Mouse (Mus musculus): ENCODE results near the gene Gm5134. TPM values are rescaled to one million over a fixed set of nuclear protein-coding genes. Genes with fewer than 3 reads are reported as not detected.
"Not testable (repeated sequence)": the region's sequence is repeated elsewhere in the genome, so short reads cannot be mapped to it uniquely, and the experiment has no call there.

Gene Gm5134
- polyA plus RNA-seq, 1 experiment from 2014 or later, result 0.10 TPM

DNA sequence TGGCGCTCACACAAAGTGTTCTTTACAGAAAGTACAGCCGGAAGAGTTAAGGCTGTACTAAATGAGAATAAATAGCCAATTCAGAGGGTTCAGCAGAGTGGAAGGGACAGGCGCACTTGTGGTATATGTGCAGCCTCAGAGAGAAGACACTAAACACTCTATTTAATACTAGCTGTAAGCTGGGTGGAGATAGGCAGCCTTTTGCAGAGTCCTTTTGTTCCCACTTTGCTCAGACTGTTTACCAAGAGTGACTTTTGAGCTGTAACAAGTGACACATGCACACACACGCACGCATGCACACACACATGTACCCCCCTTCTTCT, 24.5 kb downstream of the Gm5134 start:
- no peaks in the 10 kb centered on the region for H3K27me3 ChIP-seq (replicated peaks; ENCODE audit: low read depth, poor library complexity, severe bottlenecking)
- no peak overlapping the region for H3K27ac ChIP-seq (replicated peaks)
- H3K9me3 ChIP-seq, result 0 out of 2 replicates have a peak, but pooled peaks cover 3% of the 10 kb centered on the region
- H3K36me3 ChIP-seq (replicated peaks), result no peaks in the 10 kb centered on the region
- no peak for DNase-seq (ENCODE audit: low spot score)
- no peak overlapping the region for H3K4me3 ChIP-seq
- peaks cover 4% of the 10 kb centered on the region; the same call in 1 of the 2 replicates for H3K4me1 ChIP-seq
- 87% methylated on average over 5 of the region's 5 CpGs for WGBS

DNA sequence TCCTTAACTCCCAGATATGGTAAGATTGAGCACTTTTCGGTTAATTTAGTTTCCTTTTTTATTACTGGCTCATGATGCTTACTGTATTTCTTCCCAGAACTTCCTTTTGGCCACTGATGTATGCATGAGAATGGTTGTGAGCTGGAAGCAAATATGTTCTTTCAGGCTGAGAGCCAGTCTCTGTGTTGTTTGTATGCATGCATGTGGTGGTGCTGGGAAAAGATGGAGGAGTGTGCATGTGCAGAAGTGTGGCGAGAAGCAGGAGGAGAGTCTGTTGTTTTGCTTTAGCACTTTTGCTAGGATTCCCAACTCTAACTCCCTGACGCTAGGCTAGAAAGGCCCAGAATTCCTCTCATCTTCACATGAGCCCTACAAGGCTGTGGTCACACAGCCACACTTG, 25.1 kb downstream of the Gm5134 start:
- H3K27me3 ChIP-seq (replicated peaks; ENCODE audit: low read depth, poor library complexity, severe bottlenecking), result no peaks in the 10 kb centered on the region

DNA sequence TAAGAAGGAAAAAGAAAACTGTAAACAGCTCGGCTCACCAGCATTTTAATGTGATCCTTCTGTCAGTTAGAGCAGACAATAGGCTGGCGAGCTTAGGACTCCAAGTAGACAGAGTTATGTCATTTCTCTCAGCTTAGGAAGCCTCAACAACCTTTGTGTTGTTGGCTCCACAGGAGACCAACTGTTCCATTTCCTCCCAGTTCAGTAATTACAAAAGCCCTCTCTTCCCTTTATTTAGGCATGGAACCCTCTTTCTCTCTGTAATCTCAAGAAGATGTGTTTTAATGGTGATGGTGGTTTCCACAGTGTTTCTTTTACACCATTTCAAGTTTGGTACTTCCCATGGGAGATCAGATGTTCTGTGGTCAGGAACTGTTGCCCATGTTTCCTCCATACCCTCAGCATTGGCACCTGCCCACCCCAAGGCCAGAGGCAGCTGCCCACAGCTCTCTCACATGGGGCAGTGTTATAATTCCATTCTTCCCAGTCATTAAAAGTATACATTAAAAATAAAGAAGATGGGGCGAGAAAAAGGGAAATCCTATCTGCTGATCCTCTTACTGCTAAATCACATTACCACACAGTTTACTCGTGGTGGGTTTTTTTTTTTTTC, 36.2 kb downstream of the Gm5134 start:
- Histone ChIP-seq H3K4me1 (no peaks in the 10 kb centered on the region), H3K36me3 (replicated peaks) (no peaks in the 10 kb centered on the region), H3K9me3 (no peaks in the 10 kb centered on the region), H3K27ac (replicated peaks) (no peak overlapping the region), H3K4me3 (no peak overlapping the region), H3K27me3 (replicated peaks; ENCODE audit: low read depth, poor library complexity, severe bottlenecking) (no peaks in the 10 kb centered on the region)
- WGBS, result 71% methylated on average over 4 of the region's 4 CpGs
- DNase-seq (ENCODE audit: low spot score), result no peak

More for the DNA sequence above, 25.1 kb downstream of the Gm5134 start:
- Histone ChIP-seq H3K9me3 (0 out of 2 replicates have a peak, but pooled peaks cover 3% of the 10 kb centered on the region), H3K36me3 (replicated peaks) (no peaks in the 10 kb centered on the region), H3K4me1 (peaks cover 4% of the 10 kb centered on the region; the same call in 1 of the 2 replicates), H3K4me3 (no peak overlapping the region), H3K27ac (replicated peaks) (no peak overlapping the region)
- whole genome bisulfite sequencing, result 88% methylated on average over 3 of the region's 3 CpGs
- DNase-seq (ENCODE audit: low spot score), result no peak

DNA sequence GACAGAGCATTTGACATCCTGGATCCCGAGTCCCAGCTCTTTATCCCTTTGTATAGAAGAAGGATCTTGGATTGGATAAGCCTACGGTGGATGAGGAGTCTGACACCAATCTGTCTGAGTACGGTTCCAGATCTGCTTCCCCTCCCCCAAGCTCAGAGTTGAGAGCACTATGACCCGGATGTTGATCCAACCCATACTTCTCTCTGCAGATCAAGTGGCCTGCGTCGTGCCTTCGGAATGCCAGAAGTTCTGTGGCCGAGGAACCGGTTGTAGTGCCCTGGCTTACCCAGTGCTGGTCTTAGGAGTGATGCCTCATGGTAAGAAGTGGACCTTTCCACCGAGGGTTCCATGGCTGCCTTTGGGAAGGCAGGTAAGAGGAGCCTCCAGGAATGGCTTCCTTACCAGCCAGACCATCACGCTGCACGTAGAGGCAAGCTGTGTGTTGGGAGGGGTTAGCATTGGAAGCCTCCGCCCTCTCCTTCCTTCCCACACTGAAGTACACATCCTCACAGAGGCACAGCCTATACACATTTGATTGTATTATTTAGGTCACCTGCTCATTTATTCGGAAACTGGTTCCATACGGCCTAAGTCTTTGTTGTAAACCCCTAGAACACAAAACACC, 39.4 kb downstream of the Gm5134 start:
- H3K36me3 ChIP-seq (replicated peaks), result no peaks in the 10 kb centered on the region
- 88% methylated on average over 15 of the region's 15 CpGs for WGBS
- H3K9me3 ChIP-seq, result no peaks in the 10 kb centered on the region
- DNase-seq (ENCODE audit: low spot score), result no peak
- 0 out of 2 replicates have a peak, but pooled peaks cover 3% of the 10 kb centered on the region for H3K4me1 ChIP-seq
- H3K27me3 ChIP-seq (replicated peaks; ENCODE audit: low read depth, poor library complexity, severe bottlenecking), result no peaks in the 10 kb centered on the region
- no peak overlapping the region for H3K4me3 ChIP-seq
- H3K27ac ChIP-seq (replicated peaks), result no peak overlapping the region

DNA sequence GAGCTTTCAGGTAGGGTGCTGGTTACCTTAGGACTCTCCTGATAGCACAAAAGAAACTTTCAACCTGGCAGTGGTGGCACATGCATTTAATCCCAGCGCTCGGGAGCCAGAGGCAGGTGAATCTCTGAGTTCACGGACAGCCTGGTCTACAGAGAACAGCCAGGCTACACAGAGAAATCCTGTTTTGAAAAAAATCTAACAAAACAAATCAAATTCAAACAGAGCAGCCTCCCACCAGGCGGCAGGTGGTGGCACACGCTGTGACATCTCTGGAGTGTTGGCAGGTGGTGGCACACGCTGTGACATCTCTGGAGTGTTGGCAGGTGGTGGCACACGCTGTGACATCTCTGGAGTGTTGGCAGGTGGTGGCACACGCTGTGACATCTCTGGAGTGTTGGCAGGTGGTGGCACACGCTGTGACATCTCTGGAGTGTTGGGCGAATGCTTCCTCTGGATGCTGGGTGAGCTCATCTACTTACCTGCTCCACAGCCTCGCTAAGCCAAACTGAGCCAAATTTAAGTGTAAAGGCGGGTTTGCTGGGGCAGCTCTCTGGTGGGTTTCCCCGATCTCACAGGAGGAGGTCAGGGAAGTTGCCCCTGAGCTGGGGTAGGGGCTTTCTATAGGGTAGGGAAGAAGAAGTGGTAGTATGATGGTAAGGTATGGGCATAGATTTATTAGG, 40.4 kb downstream of the Gm5134 start:
- not testable (repeated sequence) for DNase-seq (ENCODE audit: low spot score); H3K4me3 ChIP-seq; H3K36me3 ChIP-seq (replicated peaks); H3K27me3 ChIP-seq (replicated peaks; ENCODE audit: low read depth, poor library complexity, severe bottlenecking); H3K4me1 ChIP-seq; H3K9me3 ChIP-seq; H3K27ac ChIP-seq (replicated peaks)
- 83% methylated on average over 13 of the region's 13 CpGs for WGBS

- Histone ChIP-seq H3K27me3 (replicated peaks; ENCODE audit: low read depth, poor library complexity, severe bottlenecking) (no peaks in the 10 kb centered on the region), H3K27ac (replicated peaks) (no peak overlapping the region), H3K4me3 (no peak overlapping the region), H3K36me3 (replicated peaks) (no peaks in the 10 kb centered on the region), H3K4me1 (peaks cover 5% of the 10 kb centered on the region; the same call in 1 of the 2 replicates), H3K9me3 (no peaks in the 10 kb centered on the region)
- DNase-seq (ENCODE audit: low spot score), result no peak
- WGBS, result 90% methylated on average over 11 of the region's 11 CpGs
Measured at GRCm38 (mm10) chr10:75995463-75995862, 41.1 kb downstream of the Gm5134 start.

DNA sequence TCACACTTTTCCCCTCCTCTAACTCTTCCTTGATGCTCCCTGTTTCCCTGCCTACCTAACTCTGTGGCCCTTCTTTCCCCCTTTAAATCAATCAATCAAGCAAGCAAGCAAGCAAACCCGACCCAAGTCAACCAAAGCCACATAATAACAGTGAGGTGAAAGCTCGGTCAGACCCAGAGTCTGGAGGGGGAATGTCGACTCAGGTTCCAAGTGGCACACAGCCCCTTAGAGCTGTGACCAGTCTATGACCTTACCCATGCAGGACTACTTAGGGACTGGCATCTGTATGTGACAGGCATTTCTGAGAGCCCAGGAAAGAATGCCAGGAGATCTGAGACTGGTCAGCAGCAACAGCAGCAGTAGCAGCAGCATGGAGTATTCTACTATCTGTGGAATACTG, 42.0 kb downstream of the Gm5134 start:
- no peak overlapping the region for H3K4me3 ChIP-seq
- DNase-seq (ENCODE audit: low spot score), result no peak
- no peaks in the 10 kb centered on the region for H3K9me3 ChIP-seq
- H3K27ac ChIP-seq (replicated peaks), result no peak overlapping the region
- H3K4me1 ChIP-seq, result peaks cover 13% of the 10 kb centered on the region
- no peaks in the 10 kb centered on the region for H3K27me3 ChIP-seq (replicated peaks; ENCODE audit: low read depth, poor library complexity, severe bottlenecking)
- no peaks in the 10 kb centered on the region for H3K36me3 ChIP-seq (replicated peaks)
- 62% methylated on average over 3 of the region's 3 CpGs for WGBS

DNA sequence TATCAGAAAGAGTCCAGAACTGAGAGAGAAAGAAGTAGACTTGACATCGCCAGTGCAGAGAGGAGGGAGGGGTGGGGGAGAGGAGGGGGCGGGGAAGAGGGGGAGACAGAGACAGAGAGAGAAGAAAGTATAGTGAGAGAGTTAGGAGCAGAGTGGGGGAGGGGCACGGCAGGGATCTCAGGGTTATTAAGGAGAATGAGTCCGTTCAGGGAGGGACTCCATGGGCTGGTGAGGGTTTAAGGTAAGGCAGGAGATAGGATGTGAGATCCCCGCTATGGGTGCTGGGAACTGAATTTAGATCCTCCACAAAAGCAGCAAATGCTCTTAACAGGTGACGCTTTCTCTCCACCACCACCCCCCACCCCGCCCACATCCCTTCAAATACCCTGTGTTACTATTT, 46.8 kb downstream of the Gm5134 start:
- H3K4me3 ChIP-seq, result no peak overlapping the region
- WGBS, result 30% methylated on average over 7 of the region's 7 CpGs

DNA sequence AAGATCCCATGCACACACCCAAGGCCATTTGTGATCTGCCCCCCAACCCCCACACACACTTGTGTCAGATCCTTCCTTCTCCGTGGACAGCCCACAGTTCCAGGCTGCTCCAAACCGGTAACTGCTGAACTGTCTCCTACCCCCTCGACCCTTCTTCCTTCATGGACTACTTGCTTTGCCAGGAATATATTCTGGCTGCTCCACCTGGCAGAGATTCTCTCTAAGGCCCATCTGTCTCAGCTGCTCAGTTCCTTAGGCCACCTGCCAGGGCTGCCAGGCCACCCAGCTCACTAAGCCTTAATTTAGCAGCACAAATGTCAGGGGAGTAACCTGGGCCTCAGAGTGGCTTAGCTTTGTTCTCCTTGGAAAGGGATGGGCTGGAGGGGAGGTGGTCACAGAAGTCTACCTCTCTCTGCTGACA, 47.8 kb downstream of the Gm5134 start:
- 41% methylated on average over 3 of the region's 3 CpGs for WGBS
- H3K27ac ChIP-seq (replicated peaks), result no peak overlapping the region; the same call in 1 of the 2 replicates
- H3K27me3 ChIP-seq (replicated peaks; ENCODE audit: low read depth, poor library complexity, severe bottlenecking), result 0 out of 2 replicates have a peak, but pooled peaks cover 4% of the 10 kb centered on the region
- H3K4me1 ChIP-seq, result peaks cover 25% of the 10 kb centered on the region
- no peak overlapping the region for H3K4me3 ChIP-seq
- DNase-seq (ENCODE audit: low spot score), result no peak
- no peaks in the 10 kb centered on the region for H3K9me3 ChIP-seq
- no peaks in the 10 kb centered on the region for H3K36me3 ChIP-seq (replicated peaks)

More for the DNA sequence above, 46.8 kb downstream of the Gm5134 start:
- H3K36me3 ChIP-seq (replicated peaks), result no peaks in the 10 kb centered on the region
- no peak for DNase-seq (ENCODE audit: low spot score)
- H3K4me1 ChIP-seq, result peaks cover 27% of the 10 kb centered on the region
- H3K9me3 ChIP-seq, result no peaks in the 10 kb centered on the region
- H3K27me3 ChIP-seq (replicated peaks; ENCODE audit: low read depth, poor library complexity, severe bottlenecking), result 0 out of 2 replicates have a peak, but pooled peaks cover 4% of the 10 kb centered on the region
- no peak overlapping the region for H3K27ac ChIP-seq (replicated peaks)

- whole genome bisulfite sequencing, result 31% methylated on average over 2 of the region's 2 CpGs
Measured at GRCm38 (mm10) chr10:76002615-76003014, 48.3 kb downstream of the Gm5134 start.

DNA sequence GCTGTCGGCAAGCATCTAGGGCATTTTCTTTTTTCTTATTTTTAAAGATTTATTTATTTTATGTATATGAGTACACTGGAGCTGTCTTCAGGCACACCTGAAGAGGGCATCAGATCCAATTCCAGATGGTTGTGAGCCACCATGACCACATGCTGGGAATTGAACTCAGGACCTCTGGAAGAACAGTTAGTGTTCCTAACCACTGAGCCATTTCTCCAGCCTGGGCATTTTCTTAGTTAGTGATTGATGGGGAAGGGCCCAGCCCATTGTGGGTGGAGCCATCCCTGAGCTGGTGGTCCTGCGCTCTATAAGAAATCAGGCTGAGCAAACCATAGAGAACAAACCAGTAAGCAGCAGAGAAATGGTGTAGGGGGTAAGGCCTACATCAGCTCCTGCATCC, 48.9 kb downstream of the Gm5134 start:
- 93% methylated on average over 2 of the region's 2 CpGs for WGBS
- Histone ChIP-seq H3K36me3 (replicated peaks) (no peaks in the 10 kb centered on the region), H3K9me3 (no peaks in the 10 kb centered on the region), H3K4me3 (no peak overlapping the region), H3K27me3 (replicated peaks; ENCODE audit: low read depth, poor library complexity, severe bottlenecking) (0 out of 2 replicates have a peak, but pooled peaks cover 4% of the 10 kb centered on the region), H3K4me1 (peaks cover 27% of the 10 kb centered on the region), H3K27ac (replicated peaks) (no peak overlapping the region)
- DNase-seq (ENCODE audit: low spot score), result no peak

More at GRCm38 (mm10) chr10:76002615-76003014, 48.3 kb downstream of the Gm5134 start:
- Histone ChIP-seq H3K36me3 (replicated peaks) (no peaks in the 10 kb centered on the region), H3K27me3 (replicated peaks; ENCODE audit: low read depth, poor library complexity, severe bottlenecking) (0 out of 2 replicates have a peak, but pooled peaks cover 4% of the 10 kb centered on the region), H3K27ac (replicated peaks) (no peak overlapping the region), H3K4me3 (no peak overlapping the region), H3K9me3 (no peaks in the 10 kb centered on the region), H3K4me1 (peaks cover 27% of the 10 kb centered on the region)
- DNase-seq (ENCODE audit: low spot score), result no peak

DNA sequence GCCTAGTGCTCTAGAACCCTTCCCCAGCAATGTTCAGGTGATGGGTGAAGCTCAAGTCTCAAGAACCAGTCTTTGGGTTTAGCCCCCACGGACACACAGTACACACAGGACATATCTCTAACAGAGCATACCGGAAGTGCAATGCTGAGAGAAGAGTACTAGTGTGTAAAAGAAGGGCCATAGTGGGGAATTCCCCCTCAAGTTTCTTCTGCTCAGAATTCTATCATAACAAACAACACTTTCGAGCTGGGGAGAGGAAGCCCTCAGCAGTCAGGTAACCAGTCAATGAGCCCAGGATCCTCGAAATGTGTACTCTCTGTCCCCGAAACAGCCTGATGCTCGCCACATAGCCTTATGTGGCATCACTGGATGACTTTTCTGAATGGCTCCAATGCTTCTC, 52.1 kb downstream of the Gm5134 start:
- H3K27ac ChIP-seq (replicated peaks), result no peak overlapping the region
- H3K36me3 ChIP-seq (replicated peaks), result no peaks in the 10 kb centered on the region
- H3K27me3 ChIP-seq (replicated peaks; ENCODE audit: low read depth, poor library complexity, severe bottlenecking), result 0 out of 2 replicates have a peak, but pooled peaks cover 4% of the 10 kb centered on the region
- 90% methylated on average over 6 of the region's 6 CpGs for WGBS
- H3K9me3 ChIP-seq, result no peaks in the 10 kb centered on the region
- no peak overlapping the region for H3K4me3 ChIP-seq
- H3K4me1 ChIP-seq, result peaks cover 16% of the 10 kb centered on the region
- no peak for DNase-seq (ENCODE audit: low spot score)
